Mouse (Mus musculus) lung, embryonic 16.5 days (tissue): Measurements from ENCODE around the gene Tm6sf1. TPM values are rescaled to one million over a fixed set of nuclear protein-coding genes. Genes with fewer than 3 reads are reported as not detected.

Source experiments
- ATAC-seq: fragments of 200-750 bp; cut with Nextera tagmentation; 2 replicates; pipeline ENCODE4 v1.8.0; 2017; ENCODE audit warnings: low read depth, mild to moderate bottlenecking, moderate library complexity
- H3K27ac ChIP-seq: fragments of 300-500 bp; sonication (generic); 2 replicates; pipeline ENCODE4 v1.5.1; 2014; ENCODE audit warnings: mild to moderate bottlenecking, control low read depth, low read length
- H3K27me3 ChIP-seq: fragments of 300-500 bp; sonication (generic); 2 replicates; pipeline ENCODE4 v1.6.1; 2014; ENCODE audit warnings: low read depth, low read length, mixed read lengths; ENCODE audit not compliant: control insufficient read depth, insufficient read depth
- H3K36me3 ChIP-seq: fragments of 300-500 bp; sonication (generic); 2 replicates; pipeline ENCODE4 v1.6.1; 2014; ENCODE audit warnings: low read length; ENCODE audit not compliant: control insufficient read depth, insufficient read depth
- H3K4me1 ChIP-seq: fragments of 300-500 bp; sonication (generic); replicated peaks from 2 replicates; pipeline ENCODE4 v1.6.1; 2014; ENCODE audit warnings: low read length, mixed read lengths; ENCODE audit not compliant: control insufficient read depth, insufficient read depth
- H3K4me2 ChIP-seq: fragments of 300-500 bp; sonication (generic); 2 replicates; pipeline ENCODE4 v1.6.1; 2014; ENCODE audit warnings: low read depth, low read length, control low read depth
- H3K4me3 ChIP-seq: fragments of 300-500 bp; sonication (generic); 2 replicates; pipeline ENCODE4 v1.5.1; 2014; ENCODE audit warnings: mild to moderate bottlenecking, low read length, control low read depth
- H3K9ac ChIP-seq: fragments of 300-500 bp; sonication (generic); 2 replicates; pipeline ENCODE4 v1.6.1; 2014; ENCODE audit warnings: low read length, control low read depth
- H3K9me3 ChIP-seq: fragments of 300-500 bp; sonication (generic); 2 replicates; pipeline ENCODE4 v1.6.1; 2016; ENCODE audit warnings: low read length; ENCODE audit not compliant: control insufficient read depth
- WGBS: fragments of 180-500 bp; shearing (Covaris S2); extraction: QIAGEN DNeasy Blood & Tissue Kit; methylation state at CpG from one replicate; pipeline ENCODE4 v1.1.7; 2014; 5-methylcytosine and 5-hydroxymethylcytosine counted together
- polyA plus RNA-seq: library from polyadenylated mRNA; unstranded; fragments of >200 nt; fragmentation: Nextera tagmentation; extraction: Ambion mirVana; gene quantifications from 2 replicates; pipeline ENCODE4 v1.2.1, GENCODE M21; 2015

Tm6sf1 gene
- polyA plus RNA-seq, 1 experiment from 2014 or later, result 14.2 TPM

GRCm38 (mm10) chr7:81858236-81858635 lies 565 bp upstream of the Tm6sf1 start:
- H3K36me3 ChIP-seq, result no peaks in the 10 kb centered on the region
- no peak overlapping the region for H3K9ac ChIP-seq
- WGBS, result 8% methylated on average over 9 of the region's 9 CpGs
- H3K27me3 ChIP-seq, result peaks cover 25% of the 10 kb centered on the region
- no peak overlapping the region for H3K4me3 ChIP-seq
- ATAC-seq, result no peak
- no peaks in the 10 kb centered on the region for H3K9me3 ChIP-seq
- H3K4me1 ChIP-seq, result peaks cover 2% of the 10 kb centered on the region; the same call in 1 of the 2 replicates
- H3K27ac ChIP-seq, result no peak overlapping the region
- H3K4me2 ChIP-seq, result peak overlapping the region; percentile 76

DNA sequence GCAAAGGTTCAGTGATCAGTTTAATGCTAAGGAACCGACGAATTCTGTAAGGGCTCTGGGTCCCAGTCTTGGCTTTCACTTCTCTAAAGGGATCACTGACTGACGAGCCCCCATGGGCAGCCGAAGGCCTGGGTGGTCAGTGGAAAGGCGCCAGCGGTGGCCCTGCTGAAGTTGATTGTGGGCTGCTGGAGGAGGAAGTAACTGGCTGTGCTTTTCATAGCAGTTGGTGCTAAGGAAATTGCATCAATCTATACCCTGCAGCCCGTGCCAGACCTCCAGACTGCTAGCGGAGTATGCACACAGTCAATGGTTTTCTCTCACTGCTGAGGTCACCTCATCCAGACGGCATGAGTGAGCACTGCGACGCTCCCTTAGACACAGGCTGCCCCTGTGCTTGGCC lies 1.3 kb downstream of the Tm6sf1 start:
- peaks cover 2% of the 10 kb centered on the region; the same call in 1 of the 2 replicates for H3K4me1 ChIP-seq
- peak; percentile 58 for ATAC-seq
- H3K4me2 ChIP-seq, result peak overlapping the region; percentile 76
- peak overlapping the region; percentile 66 for H3K27ac ChIP-seq
- H3K36me3 ChIP-seq, result no peaks in the 10 kb centered on the region
- H3K9me3 ChIP-seq, result no peaks in the 10 kb centered on the region
- 32% methylated on average over 11 of the region's 11 CpGs for WGBS
- H3K27me3 ChIP-seq, result peaks cover 25% of the 10 kb centered on the region
- H3K4me3 ChIP-seq, result peak overlapping the region; percentile 59
- peak overlapping the region; percentile 31; the same call in 1 of the 2 replicates for H3K9ac ChIP-seq

GRCm38 (mm10) chr7:81860996-81861395 lies 2.2 kb downstream of the Tm6sf1 start:
- Histone ChIP-seq H3K4me2 (peak overlapping the region; percentile 76; the same call in 1 of the 2 replicates), H3K4me1 (peaks cover 2% of the 10 kb centered on the region; the same call in 1 of the 2 replicates), H3K27me3 (peaks cover 25% of the 10 kb centered on the region), H3K9ac (no peak overlapping the region), H3K36me3 (no peaks in the 10 kb centered on the region), H3K4me3 (no peak overlapping the region), H3K27ac (no peak overlapping the region), H3K9me3 (no peaks in the 10 kb centered on the region)
- WGBS, result 38% methylated on average over 5 of the region's 5 CpGs
- no peak for ATAC-seq

GRCm38 (mm10) chr7:81861461-81861860 lies 2.7 kb downstream of the Tm6sf1 start:
- H3K4me3 ChIP-seq, result no peak overlapping the region
- peaks cover 2% of the 10 kb centered on the region; the same call in 1 of the 2 replicates for H3K4me1 ChIP-seq
- H3K36me3 ChIP-seq, result no peaks in the 10 kb centered on the region
- no peak for ATAC-seq
- H3K9me3 ChIP-seq, result no peaks in the 10 kb centered on the region
- no peak overlapping the region for H3K9ac ChIP-seq
- H3K27me3 ChIP-seq, result peaks cover 25% of the 10 kb centered on the region
- 83% methylated on average over 2 of the region's 2 CpGs for WGBS
- H3K4me2 ChIP-seq, result no peak overlapping the region
- no peak overlapping the region for H3K27ac ChIP-seq

DNA sequence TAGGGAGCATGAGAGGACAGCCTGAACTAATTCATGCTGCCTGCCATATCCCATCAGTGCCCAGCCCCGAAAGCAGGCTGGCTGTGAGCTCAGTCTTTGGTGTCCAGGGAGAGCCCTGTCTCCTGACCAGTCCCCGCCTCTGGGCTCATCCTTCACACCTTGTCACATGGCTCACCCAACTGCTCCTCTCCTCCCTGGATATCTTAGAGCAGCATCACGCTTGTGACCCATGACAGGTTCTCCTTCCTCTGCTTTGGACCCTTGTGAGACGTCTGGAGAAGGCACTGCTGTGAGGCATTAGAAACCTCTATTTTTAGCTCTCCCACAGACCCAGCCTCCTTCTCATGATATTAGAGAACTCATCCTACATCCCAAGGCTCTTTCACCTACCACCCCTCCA lies 3.1 kb downstream of the Tm6sf1 start:
- H3K4me2 ChIP-seq, result no peak overlapping the region
- H3K27ac ChIP-seq, result no peak overlapping the region
- no peaks in the 10 kb centered on the region for H3K36me3 ChIP-seq
- no peaks in the 10 kb centered on the region for H3K9me3 ChIP-seq
- WGBS, result 59% methylated on average over 4 of the region's 4 CpGs
- H3K4me1 ChIP-seq, result peaks cover 2% of the 10 kb centered on the region; the same call in 1 of the 2 replicates
- H3K4me3 ChIP-seq, result no peak overlapping the region
- no peak overlapping the region for H3K9ac ChIP-seq
- peaks cover 24% of the 10 kb centered on the region for H3K27me3 ChIP-seq
- ATAC-seq, result no peak

DNA sequence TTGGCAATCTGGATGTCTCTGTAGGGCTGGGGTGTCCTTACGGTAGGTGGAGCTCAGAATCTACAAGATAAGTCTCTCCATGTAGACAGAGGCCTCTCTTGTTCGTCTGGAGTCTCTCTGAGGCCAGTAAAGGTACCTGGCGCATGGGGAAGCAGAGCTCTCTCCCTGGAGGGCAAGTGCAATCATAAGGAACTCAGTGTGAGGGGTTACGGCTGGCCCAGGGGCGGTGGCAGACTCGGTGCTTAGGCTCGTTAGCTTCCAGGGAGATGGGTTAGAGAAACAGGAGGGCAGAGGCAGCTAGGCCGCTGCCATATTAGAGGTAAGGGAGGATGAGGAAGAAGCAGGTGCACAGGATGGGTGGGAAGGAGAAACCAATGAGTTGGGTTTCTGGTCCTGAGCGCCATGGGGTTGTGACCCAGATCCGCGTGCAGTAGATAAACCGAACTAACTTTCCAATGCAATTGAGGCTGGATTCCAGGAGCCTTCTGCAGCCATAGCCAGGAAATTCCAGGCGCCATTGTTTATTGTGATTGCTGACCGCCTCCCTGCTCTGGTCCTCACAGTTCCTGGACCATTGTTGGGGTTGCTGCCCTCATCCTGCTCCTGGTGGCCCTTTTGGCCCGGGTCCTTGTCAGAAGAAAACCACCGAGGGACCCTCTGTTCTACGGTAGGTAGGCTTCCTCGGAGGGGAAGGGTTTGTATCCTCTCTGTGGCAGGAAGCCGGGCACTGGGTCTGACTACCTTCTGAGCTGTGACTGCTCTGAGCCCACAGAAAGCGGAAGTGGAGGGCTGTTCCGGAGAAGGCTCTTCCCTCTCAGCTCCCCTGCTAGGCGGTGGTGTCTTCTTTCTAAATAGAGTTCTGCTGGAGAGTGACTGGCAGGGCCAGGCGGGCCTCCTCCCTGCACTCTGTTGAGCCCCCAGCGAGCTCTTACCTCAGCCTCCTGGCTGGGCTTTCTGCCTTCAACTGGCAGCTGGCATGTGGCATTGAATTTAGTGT lies 4.1 kb downstream of the Tm6sf1 start:
- Histone ChIP-seq H3K9ac (no peak overlapping the region), H3K27me3 (peaks cover 16% of the 10 kb centered on the region), H3K27ac (peak overlapping the region; percentile 74), H3K36me3 (no peaks in the 10 kb centered on the region), H3K4me3 (no peak overlapping the region), H3K4me2 (peak overlapping the region; percentile 19; the same call in 1 of the 2 replicates), H3K9me3 (no peaks in the 10 kb centered on the region), H3K4me1 (peaks cover 2% of the 10 kb centered on the region; the same call in 1 of the 2 replicates)
- ATAC-seq, result peak; percentile 24
- 58% methylated on average over 23 of the region's 24 CpGs for WGBS

DNA sequence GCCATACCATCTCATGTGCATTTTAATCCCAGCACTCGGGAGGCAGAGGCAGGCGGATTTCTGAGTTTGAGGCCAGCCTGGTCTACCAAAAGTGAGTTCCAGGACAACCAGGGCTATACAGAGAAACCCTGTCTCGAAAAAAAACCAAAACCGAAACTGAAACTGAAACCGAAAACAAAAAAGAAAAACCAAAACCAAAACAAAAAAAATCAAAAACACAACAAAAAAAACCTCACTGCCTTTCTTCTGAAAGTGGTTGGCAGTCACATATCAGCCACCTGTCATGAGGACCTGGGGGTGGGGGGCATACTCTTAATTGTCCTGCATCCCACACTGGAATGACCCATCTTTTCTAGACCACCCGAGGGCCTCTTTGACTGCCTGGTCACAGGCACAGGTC lies 5.8 kb downstream of the Tm6sf1 start:
- H3K4me3 ChIP-seq, result no peak overlapping the region
- H3K9me3 ChIP-seq, result no peaks in the 10 kb centered on the region
- ATAC-seq, result no peak
- H3K27ac ChIP-seq, result no peak overlapping the region
- 87% methylated on average over 6 of the region's 6 CpGs for WGBS
- H3K9ac ChIP-seq, result no peak overlapping the region
- peaks cover 7% of the 10 kb centered on the region for H3K27me3 ChIP-seq
- no peaks in the 10 kb centered on the region for H3K36me3 ChIP-seq
- H3K4me1 ChIP-seq, result peaks cover 2% of the 10 kb centered on the region; the same call in 1 of the 2 replicates
- H3K4me2 ChIP-seq, result no peak overlapping the region

GRCm38 (mm10) chr7:81865937-81866336 lies 7.1 kb downstream of the Tm6sf1 start:
- Histone ChIP-seq H3K27ac (no peak overlapping the region), H3K27me3 (no peaks in the 10 kb centered on the region; the same call in 1 of the 2 replicates), H3K4me3 (no peak overlapping the region), H3K9ac (no peak overlapping the region), H3K36me3 (no peaks in the 10 kb centered on the region), H3K4me1 (no peaks in the 10 kb centered on the region), H3K4me2 (no peak overlapping the region), H3K9me3 (no peaks in the 10 kb centered on the region)
- 88% methylated on average over 6 of the region's 6 CpGs for WGBS
- ATAC-seq, result no peak

DNA sequence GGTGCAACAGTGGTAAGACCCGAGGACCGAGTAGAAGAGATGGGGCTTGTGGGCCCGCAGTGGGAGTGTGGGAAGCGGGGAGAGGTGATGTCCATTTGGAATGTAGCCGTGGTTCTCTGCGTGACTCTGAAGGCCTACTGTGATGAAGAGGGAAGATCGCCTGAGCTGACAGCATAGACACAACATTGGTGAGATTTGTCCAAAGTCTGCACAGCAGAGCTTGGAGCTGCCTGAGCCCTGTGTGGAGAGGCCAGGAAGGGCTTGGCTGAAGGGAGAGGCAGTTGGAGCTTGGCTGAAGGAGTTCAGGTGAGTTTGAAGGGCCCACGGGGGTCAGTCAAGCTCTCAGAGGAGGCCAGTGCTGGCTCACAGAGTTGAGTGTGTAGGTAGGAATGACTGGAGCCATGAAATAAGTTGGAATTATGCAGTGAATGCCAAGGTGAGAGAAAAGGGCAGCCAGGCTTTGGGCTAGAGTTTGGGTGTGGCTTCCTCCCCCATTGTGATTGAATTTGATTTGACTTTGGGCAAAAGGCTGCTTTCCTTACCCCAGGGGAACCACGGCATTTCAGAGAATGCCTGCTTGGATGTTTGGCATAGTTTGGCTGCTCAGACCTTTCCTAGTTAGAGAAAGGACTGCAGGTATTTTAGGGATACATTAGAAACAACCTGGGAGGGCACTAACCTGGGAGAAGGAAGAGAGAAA lies 8.6 kb downstream of the Tm6sf1 start:
- Histone ChIP-seq H3K27ac (no peak overlapping the region), H3K4me1 (no peaks in the 10 kb centered on the region), H3K4me3 (no peak overlapping the region), H3K4me2 (no peak overlapping the region), H3K27me3 (no peaks in the 10 kb centered on the region; the same call in 1 of the 2 replicates), H3K9me3 (no peaks in the 10 kb centered on the region), H3K36me3 (no peaks in the 10 kb centered on the region), H3K9ac (no peak overlapping the region)
- ATAC-seq, result no peak
- WGBS, result 71% methylated on average over 9 of the region's 9 CpGs
